Mouse (Mus musculus) frontal cortex, adult (tissue): ENCODE data around the gene Tmem43.
"Not testable (repeated sequence)": the region's sequence is repeated elsewhere in the genome, so short reads cannot be mapped to it uniquely, and the experiment has no call there.

ENCODE experiments used
- ATAC-seq: cut with Nextera tagmentation; 2 replicates; pipeline ENCODE4 v1.9.2; 2017; ENCODE audit warnings: mild to moderate bottlenecking, moderate library complexity, mixed read lengths; ENCODE audit not compliant: low TSS enrichment

Gene Tmem43

DNA sequence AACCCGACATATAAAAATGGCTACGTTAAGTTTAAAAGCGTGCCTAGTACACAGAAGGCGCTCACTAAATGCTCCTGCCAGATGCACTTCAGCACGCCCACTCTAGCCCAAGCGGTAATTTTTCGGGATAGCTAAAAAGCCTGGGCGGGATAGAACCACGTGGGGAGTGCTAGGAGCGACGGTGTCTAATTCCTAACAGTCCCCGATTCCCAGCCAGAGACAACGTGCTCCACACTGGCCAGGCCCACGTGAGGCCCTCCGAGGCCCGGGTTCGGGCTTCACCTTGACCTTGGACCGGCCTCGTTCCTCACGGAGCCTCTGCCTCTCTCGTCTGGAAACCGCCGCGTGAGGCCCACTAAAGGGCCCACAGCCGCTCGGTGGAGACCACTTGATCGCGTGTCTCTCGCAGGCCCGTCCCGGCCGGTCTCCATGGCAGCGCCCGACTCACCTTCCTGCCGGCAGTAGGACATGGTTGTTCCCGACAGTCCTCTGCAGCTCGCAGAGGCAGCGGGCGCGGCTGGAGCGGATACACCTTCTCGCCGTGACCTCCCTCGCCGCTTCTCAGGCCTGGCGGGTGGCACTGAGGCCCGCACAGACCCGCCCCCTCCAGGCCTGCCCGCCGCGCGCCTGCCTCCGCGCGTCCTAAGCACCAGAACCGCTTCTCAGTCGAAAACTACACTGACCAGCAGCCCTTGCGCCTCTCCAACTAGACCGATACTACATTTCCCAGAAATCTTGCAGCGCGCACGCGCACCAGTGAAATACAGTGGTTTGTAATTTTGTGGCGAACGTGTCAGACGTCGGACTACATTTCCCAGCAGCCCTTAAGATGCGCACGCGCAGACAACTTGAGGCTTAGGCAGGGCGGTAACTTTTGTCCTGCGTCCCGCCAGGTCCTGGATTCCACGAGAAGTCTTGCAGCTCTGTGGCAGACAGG lies at the start of gene Tmem43, which contains the start of gene Chchd4:
Gene Tmem43 (plus strand): TSS at position 836 of the 937 bp plus-strand sequence.
Gene Chchd4 (minus strand): TSS at position 679 of the 937 bp plus-strand sequence.
- peak; percentile 91 for ATAC-seq

DNA sequence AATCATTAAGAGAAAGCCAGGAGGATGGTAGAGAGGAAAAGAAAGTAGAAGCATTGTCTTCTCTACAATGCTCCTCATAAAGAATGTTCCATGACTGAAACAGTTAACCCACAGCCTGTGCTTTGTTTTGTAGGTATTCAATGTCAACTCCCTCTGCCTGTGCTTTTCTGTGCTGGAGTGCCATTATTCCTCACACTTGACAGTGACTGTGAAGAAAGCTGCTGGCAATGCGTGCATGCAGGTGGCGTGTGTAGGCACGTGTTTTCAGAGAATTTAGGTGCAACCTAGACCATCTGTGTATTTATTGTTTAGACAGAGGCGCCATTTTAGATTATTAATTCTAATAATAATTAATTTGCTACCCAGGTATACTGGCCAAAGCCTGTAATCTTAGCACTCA lies 49.4 kb upstream of the Tmem43 start:
- no peak for ATAC-seq

DNA sequence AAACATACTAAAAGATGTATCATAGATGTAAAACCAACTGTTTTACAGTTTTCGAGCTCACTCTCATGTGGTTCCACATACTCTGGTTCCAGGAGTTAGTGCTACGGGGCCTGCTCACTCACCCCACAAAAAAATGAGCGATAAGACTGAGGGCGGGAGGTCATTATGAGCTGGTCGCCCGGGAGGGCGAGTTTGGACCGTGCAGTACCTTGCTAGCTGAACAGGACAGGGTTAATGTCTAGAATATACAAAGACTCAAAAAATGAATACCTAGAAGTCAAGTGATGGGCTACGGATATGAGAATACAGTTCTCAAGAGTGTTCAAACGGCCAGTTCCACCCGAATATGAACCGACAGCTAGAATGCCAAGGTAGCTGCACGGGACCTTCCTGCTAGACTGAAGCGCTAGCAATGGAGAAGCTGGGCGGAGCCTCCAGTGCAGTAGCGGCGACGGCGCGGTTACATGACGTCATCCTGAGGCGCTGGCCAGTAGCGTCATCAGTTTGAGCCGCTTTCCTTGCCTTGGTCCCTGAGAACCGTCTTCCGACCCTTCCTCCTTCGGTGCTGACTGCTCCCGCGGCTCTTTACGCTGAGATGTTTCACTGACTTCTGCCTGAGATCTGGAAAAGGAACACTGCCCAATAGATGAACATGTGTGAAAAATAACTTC lies 32.9 kb upstream of the Tmem43 start:
- peak; percentile 98 for ATAC-seq

DNA sequence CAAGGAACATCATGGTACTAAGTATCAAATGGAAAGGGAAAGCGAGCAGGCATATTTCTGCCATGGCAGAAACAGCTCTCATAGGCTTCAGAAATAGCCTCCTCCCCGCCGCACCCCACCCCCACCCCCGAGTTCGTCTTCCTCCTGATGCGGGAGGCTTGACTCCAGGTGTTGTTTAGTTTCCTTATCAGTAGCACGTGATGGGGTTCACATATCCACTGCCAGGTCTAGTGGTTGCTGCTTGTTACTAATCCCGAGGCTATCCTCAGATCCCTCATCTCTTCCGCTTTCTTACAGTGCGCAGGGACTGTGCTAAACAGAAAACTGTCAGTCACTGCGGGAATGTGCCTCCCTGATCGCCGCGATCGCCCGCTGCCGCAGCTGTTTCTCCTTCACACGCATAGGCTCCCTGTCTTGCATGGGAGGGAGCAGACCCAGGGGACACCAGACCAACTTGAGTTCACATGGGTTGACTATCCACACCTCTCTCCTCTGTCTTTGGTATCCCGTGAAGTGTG lies 32.3 kb upstream of the Tmem43 start:
- peak; percentile 66 for ATAC-seq

DNA sequence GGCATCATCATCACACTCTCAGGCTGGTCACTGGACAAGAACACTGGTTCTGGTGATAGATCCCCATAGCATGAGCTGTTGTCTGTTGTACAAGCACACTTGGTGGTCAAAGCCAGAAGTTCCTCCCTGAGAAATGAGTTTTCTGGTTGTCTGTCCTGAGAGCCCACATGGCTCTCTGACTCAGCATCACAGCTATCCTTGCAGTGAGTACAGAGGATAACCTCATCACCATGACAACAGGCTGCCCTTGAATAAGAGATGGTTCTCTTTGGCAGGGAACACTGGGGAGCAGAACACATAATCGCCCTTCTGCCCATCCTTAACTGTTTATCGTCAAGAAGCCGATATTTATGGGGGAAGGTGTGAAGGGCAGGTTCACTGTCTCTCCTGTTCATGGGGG lies 28.2 kb upstream of the Tmem43 start:
- ATAC-seq, result no peak

DNA sequence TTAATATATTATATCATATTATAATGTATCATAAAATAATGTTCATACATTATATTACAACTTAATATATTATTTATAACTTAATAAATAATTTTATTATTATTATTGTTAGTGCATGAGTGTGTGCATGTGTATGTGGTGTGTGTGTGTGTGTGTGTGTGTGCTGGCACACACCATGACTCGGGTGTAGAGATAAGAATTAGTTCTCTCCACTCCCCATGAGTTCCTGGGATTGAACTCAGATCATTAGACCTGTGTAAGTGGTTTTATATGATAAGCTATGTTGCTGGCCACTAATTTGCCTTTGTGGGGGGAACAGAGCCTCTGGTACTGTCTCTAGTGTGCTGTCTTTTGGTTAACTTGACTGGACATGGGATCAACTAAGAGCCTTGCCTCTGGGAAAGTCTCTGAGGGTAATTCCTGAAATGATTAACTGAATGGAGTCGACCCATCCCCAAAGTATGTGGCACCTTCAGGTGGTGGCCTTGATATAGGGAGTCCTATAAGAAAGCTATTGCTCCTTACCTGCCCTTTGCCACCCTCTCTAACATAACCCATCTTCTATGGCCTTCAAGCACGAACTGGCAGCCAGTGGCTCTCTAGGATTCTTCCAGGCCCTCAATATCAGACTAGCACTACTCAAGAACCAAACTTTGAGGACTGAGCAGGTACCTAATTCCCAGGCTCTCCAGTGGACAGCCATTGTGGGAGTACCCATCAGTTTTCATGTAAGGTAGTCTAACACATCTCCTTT lies 23.9 kb upstream of the Tmem43 start:
- ATAC-seq, result no peak

DNA sequence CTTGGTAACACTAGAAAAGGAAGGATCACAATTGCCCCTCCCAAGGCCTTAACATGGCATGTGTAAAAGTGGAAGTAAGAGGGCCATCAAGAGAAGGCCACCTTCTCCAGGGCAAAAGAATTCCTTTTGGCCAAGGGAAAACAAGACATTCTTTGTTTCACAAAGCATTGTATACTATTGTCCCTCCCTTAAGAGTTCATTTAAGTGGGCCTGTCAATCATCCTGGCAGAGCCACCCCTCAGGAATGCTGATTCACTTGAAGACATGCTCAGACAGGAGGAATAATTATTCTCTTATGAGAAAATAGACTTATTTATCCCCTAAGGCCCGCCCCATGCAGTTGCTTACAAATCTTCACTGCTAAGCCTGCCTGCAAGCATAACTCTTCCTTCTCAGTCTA lies 21.4 kb upstream of the Tmem43 start:
- ATAC-seq, result no peak

DNA sequence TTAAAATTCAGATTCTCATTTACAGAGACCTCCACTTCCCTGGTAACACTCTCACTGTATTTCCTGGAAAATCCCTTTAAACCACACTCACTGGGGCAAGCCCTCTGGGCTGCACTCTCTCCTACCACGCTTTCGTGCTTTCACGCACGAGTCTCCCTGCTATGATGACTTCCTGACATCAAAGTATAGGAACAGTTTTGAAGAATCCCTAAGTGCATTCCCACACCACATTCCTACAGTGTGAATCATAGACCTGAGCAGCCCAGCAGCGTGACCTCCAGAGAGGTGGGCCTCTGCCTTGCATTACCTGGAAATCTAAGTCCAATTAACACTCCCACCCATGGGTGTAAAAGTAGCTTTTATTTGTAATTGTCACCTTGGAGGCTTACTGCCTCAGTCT lies 19.0 kb upstream of the Tmem43 start:
- no peak for ATAC-seq

DNA sequence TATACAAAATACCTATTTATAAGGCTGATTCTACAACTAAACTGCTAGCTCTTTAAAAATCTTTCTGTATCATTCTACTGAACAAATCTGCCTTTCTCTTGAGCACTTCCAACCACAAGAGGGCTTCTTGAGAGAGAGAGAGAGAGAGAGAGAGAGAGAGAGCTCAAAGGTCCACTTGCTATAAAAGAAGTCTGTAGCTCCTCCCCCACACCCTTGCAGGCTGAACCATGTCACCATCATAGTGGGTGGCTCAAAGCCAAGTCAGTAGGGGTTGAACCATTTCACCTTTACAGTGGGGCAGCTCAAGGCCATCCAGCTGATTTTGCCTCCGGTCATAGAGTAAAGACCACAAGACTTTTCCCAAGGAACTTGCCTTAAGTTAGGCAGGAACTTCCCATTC lies 14.0 kb upstream of the Tmem43 start:
- no peak for ATAC-seq

DNA sequence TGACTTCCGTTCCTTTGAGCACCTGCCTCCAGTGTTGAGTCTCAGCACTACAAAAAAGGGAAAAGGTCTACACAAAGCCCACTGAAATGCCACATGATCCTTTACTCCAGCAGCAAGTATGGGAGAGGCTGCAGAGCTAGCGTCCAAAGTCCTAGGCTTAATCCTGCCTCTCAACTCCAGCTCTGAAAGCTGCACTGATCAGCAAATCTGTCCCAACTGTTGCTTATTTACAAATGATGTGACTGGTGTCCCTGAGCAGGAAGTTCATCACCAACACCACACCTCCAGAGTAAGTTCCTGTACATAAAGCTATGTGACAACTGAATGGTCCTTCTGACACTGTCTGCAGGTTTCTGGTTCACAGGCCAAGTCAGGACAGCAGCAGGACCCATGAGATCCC lies 7.7 kb upstream of the Tmem43 start:
- ATAC-seq, result no peak

DNA sequence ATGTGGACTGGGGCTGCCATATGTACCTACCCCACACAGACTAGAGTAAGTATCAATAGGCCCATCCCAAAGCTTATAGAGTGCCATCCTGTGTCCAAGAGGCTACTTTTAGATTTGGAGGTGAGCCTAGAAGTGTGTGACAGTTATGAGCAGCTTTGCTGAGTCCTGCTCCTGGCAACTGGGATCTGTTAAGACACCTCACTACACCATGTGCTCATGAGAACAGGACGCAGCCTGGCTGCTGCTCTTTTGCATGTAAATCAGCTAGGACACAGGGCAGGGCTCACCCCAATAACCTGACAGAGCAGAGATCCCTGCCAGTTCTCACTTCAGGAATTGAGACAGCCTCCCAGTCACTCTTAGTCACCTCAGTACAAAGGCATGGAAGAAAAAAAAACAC lies 6.4 kb upstream of the Tmem43 start:
- no peak for ATAC-seq

DNA sequence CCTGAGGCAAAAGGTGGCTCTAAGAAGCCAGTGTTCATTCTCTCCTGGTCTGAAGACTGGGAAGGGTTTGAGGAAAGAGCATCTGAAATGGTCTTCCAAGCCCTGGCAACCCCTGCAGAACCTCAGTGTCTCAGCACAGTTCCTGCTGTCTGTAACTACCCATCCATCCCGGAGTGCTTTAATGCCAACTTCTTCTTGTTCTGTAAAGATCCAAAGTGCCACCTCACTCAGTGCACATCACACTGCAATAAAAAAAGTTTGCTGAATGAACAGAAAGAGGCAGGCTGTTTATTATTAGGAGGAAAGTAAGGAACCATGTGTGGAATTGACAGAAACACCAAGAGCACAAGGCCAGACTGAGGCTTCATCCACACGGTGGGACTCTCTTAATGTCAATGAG lies 2.8 kb upstream of the Tmem43 start:
- no peak for ATAC-seq

DNA sequence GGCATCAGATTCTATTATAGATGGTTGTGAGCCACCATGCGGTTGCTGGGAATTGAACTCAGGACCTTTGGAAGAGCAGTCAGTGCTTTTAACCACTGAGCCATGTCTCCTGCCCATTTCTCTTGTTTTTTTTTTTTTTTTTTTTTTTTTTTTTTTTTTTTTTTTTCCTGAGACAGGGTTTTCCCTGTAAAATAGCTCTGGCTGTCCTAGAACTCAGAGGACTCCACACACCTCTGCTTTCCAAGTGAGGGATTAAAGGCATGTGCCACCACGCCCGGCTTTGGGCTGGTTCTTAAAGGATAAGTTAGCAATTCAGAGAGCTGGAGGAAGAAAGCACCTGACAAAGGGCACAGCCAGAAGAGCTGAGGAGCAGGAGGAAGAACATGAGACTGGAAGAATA lies 2.1 kb upstream of the Tmem43 start:
- not testable (repeated sequence) for ATAC-seq

DNA sequence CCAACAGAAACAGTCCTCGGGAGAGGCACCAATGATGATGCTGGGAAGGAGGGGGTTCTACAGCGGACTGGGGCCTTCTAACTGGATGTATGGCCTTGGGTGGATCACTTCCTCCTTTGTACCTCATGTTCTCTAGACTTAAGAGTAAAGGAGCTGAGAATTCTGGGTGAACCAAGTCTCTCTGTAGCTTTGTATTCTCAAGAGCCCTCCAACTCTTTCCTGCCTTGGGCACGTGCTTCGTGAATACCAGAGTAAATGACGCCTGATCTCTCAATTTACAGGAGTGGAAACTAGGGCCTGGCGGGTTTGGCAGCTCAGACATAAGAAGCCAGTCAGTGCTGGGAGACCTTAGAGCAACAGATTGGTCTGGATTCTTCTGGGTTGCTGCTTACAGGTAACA lies 1.2 kb upstream of the Tmem43 start:
- no peak for ATAC-seq

DNA sequence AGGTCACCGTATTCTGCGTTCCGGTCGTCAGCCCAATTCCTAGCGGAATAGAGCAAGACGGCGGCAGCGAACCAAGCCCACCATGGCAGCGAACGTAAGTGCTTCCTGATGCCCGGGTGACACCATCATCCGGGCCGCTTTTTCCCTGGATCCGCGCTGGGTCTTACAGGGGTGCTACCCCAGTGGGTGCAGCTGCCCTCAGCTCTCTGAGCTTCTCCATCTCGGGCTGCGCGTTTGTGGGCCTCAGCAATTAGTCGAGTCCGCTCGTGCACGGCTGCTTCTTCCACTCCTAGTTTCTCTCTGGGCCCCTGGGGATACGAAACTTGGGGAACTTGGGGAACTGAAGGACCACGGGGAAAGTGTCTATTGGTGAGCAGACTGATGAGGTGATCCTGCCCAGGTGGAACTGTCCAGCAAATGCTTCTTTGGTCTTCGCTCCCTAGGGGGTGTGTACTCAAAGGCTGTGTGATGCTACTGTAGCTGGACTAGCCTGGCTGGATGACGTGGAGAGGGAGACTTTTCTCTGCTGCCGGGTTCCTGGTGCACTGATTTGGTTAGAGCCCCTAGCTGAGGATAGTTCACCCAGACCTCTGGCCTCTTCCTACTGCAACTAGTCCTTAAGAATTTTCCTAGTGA lies 420 bp downstream of the Tmem43 start:
- peak; percentile 29 for ATAC-seq

DNA sequence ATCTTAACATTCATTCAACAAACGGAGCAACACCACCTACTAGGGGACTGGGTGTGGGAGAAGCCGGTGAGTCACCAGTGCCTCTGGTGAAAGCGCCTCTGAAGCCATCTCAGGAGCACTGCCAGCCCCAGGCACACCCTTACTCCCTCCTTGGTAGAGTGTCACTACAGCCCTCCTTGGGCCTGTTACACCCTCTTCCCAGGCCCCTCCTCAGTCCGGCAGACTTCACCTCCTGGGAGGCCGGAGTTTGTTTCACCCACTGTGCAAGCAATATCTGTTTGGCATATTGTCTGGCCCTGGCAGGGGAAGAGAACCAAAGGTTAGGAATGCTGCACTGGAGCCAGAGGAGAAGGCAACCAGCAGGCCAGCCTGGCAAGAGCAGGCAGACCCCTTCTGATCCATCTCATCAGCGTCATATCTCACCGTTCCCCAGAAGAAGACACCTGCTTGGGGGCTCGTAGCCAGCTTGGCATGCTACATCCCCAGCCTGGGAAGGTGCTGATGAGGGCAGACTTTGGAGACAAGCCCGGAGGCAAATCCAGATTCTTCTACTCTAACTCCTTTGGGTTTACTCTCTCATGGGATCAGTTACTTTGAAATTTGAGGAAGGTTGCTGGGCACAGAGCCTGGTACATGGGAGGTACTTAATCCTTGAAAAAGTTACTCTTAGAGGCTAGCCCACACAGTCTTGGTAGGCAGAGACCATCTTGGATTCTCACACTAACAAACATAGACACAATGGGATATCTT lies 1.1 kb downstream of the Tmem43 start:
- peak; percentile 28 for ATAC-seq

DNA sequence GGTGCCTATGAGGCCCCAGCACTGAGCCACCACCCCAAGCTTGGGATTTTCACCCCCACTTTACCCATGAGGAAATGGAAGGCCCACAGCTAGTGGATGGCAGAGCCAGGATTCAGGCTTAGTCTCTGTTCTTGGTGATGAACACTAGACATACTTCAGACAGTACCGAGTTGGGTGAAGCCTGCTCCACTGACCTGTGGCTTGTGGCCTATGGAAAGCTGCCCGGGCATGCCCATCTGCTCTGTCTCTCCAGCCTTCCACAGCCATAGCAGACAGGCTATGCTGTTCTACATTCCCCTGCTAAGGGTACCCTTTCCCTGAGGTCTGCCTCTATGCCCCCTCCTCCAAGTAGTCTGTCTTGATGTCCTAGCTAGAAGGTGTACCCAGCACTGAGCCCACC lies 3.0 kb downstream of the Tmem43 start:
- ATAC-seq, result no peak

DNA sequence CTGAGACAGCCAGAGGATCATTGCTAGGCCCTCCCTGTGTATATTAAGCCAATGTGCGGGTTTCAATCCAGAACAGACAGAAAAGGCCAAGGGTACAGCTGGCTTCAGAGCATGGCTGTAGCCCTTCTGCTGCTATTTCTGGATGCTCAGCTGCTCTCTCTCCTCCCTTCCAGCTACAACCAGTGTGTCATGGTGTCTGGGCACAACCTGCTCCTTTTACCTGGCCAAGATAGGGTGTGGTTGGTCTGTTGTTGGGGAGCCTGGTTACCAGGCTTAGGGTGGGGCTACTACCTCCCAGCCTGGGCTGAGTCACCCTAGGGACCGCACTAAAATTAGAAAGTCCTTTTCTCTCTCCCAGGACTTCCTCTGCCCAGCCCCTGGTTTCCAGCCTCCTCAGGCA lies 9.9 kb downstream of the Tmem43 start:
- no peak for ATAC-seq

DNA sequence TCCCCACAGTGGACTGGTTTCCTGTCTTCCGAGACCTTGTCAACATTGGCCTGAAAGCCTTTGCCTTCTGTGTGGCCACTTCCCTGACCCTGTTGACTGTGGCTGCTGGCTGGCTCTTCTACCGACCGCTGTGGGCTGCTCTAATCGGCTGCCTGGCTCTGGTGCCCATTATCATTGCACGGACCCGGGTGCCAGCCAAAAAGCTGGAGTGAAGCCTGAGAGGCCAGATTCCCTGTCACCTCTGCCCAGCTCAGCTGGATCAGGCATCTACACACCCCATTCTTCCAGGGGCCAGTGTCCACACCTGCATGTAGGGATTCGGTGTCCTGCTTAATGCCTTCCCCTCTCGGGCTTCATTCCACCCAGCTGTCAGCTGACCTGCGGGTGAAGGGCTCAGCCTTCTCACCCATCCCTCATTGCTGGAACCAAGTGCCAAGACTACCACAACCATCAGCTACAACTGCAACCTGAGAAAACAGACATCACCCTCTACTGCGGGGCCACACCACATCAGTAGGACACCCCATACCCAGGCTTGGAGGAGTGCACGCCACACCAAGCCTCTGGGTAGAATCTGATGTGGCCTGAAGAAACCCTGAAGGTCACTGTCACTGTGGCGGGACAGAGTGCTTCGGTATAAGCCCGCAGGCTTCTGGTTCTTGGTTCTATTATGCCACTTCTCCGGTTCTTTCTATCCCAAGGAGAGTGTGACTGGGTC lies 13.4 kb downstream of the Tmem43 start:
- no peak for ATAC-seq

DNA sequence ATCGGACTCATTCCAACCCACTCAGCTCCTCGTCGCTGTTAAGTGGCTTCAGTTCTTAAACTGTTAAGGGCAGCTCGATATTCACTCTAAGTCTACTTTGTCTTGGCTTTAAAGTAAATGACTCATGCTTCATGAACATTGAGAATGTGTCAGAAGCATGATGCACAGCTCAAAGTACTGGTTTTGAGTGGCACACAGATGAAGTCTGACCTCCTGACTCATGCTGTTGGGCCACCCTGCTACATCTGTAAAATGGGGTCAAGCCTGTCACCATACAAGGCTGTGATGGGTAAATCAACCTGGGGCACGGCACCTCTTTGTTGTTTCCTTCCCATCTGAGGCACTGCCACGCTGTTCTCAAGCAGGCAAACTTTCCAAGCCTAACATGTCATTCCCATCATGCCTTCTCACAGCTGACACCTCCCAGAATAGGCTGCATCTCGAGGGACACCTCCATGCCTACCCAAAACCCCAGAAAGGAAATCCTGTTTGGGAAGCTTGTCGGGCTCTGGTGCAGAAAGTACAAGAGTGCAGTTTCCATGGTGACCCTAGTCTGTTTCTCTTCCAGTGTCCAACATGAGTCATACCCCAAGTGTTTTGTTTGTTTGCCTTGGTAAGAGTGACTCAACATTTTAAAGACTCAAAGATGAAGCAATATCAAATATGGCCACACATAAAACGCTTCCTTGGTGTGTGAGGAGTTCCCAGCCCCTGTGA lies 15.2 kb downstream of the Tmem43 start:
- ATAC-seq, result peak; percentile 56
